Mouse (Mus musculus): ENCODE measurements at regions not wholly inside any gene's neighbourhood (a gene's known extent, or its start where the extent isn't known, plus 50 kb on each side); places are given as distances from the start of the nearest gene placed in this dataset.
"Not testable (repeated sequence)": the region's sequence is repeated elsewhere in the genome, so short reads cannot be mapped to it uniquely, and the experiment has no call there.

DNA sequence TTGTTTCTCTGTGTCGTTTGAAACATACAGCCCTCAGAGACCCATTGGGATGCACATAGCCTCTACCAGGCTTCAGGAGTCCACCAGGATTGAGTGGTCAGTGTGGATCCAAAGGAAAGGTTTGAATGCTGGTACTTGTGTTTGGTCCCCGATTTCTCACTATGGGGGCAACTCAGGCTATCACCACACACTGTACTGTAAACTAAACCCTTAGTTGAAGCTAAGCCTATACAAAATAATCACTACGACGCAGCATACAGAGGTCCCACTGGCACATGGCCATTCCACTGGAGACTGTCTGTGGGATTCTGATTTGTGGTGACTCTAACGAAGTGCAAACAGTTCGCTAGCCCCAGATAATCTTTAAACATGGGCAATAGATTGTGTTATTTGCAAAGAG, 91.5 kb upstream of the Gm5148 start:
- no peak for DNase-seq

DNA sequence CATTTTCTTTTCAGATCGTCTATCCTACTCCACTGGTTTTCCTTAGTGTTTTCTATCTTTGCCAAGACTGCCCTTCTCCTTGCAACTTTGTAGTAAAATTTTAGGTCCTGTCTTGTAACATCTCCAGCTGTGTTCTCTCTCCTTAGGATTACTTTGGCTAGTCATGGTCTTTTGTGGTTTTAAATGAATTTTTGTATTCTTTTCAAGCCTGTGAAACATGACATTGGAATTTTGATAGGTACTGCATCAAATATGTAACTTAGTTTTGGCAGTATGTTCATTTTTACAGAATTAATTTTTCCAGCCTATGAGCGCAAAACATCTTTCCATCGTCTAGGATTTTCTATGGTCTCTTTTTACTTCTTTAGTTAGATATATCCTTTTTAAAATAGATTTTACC, 88.6 kb upstream of the Gm5148 start:
- DNase-seq: no peak

DNA sequence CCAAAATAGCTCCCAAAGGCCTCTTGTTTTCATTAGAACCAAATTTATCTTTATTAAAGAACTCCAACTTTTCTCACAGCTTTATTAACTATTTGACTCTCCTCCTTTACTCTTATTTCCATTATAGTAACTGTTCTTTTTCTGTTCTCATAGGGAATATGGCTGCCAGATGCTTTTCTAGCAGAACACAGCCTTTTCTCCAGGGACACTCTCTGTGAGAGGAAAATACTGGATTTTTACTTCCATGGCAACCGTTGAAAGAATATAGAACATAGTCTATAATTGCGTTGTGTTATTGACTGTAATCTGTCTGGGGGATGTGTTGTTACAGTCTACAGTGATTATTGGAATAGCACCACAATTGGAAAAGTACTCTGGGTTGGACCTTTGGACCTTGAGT, 87.1 kb upstream of the Gm5148 start:
- no peak for DNase-seq

DNA sequence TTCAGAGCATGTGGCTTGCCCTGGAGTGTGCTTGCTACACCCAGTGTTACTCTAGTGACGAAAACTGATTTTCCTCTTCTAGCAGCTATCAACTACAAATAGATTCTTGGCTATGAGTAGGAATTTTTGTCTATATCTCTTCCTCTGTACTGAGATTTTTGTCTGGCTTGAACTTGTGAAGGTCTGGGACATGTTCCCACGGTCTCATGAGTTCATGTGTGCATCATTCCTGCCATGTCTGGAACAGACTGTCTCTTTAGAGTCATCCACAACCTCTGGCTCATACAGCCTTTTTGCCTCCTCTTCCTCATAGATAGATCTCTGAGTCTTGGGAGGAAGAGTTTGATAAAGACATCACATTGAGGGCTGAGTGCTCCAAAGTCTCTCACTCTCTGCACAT, 86.5 kb upstream of the Gm5148 start:
- no peak for DNase-seq

DNA sequence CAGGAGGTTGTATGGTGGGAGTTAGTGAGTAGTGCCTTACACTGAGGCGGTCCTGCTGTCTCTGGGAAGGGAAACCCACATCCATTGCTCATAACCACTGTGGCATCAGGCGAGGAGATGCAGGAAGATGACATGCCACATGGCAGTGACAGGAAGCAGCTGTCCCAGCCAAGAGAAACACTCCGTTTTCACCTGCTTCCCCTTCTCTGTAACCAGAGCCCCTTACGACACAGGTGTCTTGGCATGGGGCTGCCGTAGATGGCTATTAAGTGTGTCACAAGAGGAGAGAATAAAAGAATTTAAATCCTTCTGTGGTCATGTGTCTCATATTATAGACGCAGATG, 81.5 kb upstream of the Gm5148 start:
- DNase-seq: no peak

DNA sequence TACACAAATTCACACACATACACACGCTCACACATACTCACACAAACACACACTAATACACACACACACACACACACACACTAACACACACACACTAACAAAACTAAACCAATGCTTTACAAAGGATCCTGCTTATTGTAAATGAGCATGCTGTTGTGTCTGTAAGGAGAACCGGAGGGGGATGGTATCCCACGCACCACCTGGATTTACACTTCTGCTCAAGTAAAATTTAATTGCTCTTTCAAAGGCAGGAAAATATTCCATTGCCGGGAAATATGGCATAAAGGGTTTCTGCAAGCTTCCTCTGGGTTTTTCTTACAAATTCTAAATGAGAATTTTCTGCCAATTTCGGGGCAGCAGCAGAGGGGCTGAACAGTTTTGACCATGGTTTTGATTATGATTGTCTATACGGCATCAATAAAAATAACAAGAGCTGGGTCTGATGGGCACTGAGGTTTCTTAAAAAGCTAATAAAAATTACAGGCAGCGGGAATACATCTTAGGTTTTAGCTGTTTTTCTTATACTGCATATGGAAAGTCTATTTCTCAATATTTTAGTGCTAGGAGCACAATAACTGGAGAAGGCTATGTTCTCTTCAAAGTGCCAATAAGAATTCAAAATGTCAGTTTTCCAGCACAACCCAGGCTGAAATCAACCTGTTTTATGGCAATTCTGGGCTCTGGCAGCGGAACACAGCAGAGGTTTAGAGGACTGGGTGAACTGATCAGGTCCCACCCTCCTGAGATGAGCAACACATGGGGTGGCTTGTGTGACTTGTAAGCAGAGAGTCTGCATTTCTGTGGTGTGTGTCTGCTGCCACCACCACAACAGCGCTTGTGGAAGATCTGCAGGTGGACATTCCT, 80.9 kb upstream of the Gm5148 start:
- DNase-seq: no peak

DNA sequence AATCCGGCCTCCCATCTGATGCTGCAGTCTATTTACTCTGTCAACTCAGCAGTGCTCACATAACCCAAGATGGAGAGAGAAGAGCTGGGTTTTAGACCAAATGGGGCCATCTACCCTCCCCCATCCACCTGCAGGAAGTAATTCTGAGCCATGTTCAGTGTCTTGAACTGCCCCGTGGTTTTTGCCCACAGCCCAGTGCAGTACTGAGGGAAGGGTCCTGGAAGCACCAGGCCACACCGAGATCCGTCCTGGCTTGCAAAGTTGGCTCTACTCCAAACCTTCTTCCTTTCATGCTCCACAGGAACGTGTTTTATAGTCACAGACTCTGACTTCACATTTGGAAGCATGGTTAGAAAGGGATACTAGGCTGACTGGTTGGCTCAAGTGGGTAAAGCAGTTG, 80.0 kb upstream of the Gm5148 start:
- no peak for DNase-seq

DNA sequence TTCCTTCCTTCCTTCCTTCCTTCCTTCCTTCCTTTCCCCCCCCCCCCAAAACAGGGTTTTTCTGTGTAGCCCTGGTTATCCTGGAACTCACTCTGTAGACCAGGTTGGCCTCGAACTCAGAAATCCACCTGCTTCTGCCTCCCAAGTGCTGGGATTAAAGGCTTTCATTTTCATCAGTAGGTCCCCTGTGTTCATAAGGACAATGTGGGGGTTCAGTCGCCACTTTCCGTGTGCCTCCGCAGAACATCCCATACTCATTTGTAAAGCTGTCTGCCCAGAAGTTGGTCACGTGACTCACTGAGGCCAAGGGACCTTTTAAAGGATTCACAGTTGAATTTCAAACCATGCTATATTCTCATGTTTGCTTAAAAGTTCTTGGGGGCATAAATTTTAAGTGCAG, 79.5 kb upstream of the Gm5148 start:
- not testable (repeated sequence) for DNase-seq

DNA sequence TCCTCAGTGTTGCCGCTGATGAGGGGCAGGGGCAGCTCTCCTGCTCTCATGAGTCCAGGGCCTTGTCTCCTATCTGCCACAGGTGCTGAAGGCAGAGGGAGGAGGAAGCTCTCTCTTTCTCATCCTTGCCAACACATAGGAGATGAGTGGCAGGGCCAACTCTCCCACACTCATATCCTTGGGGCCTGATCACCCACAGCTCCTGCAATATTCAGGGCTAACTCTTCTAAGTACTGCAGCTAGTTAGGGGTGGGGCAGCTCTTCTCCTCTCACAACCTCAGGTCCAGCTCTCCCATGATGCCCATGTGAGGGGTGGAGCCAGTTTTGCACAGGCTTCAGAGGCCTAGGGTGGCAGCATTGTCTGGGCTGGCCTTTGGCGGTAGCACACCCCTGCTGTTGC, 77.3 kb upstream of the Gm5148 start:
- DNase-seq: no peak

DNA sequence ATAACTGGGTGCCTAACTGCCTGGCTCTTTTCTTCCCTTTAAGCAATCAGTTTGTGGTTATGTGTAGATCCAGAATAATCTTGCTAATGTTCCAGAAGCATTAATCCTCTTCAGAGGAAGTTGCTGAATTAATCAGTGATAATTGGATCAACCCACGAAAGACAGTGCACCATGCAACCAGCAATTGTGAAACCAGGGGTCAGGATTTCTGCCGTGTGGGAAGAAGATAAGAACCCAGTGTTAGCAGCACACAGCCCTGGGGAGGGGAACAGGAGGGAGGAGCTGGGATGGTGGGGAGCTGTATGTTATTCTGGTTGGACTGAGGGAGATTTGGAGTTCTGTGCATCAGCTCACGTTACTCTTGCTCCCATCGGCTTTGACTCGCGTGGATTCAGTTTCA, 75.5 kb upstream of the Gm5148 start:
- no peak for DNase-seq

DNA sequence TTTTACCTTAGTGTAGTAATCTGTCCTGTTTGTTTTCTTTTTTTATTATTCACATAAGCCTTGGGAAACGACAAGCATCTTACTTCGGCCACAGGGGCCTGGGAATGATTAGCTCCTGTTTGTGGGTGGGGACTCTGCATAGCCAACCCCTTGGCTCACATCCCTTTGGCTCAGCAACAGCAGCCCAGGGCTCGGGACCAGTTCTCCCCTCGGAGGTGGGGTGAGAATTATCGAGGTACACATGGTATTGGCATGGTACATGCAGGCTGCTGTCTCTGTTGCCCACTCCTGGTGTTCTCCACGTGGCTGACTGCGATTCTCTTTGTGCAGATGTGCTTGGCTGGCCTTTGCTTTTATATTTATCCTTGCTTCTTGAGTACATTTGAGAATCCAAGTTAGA, 65.4 kb upstream of the Gm5148 start:
- no peak for DNase-seq

DNA sequence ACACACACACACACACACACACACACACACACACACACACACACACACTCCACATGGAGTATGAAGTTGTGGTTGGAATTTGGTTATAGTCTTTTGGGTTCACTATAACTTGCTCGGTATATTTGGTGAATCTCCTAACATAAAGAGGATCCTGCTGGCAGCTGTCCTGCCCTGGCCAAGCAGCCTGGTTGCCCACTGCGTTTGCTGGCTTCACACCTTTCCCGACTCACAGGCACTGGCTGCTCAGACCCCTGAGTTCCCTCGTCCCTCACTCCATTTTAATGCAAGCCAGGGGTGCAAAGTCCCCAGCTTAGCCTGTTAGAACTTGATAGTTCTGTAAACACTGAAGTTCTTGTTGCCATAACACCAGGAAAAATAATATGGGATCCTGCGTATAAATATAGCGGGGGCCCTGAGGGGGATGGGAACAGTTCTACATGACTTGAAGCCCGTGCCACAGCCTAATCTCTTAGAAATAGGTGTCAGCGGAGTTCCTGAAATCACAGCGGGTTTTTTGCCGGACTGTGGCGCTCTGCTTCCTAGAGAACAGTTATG, 64.9 kb upstream of the Gm5148 start:
- DNase-seq: no peak

DNA sequence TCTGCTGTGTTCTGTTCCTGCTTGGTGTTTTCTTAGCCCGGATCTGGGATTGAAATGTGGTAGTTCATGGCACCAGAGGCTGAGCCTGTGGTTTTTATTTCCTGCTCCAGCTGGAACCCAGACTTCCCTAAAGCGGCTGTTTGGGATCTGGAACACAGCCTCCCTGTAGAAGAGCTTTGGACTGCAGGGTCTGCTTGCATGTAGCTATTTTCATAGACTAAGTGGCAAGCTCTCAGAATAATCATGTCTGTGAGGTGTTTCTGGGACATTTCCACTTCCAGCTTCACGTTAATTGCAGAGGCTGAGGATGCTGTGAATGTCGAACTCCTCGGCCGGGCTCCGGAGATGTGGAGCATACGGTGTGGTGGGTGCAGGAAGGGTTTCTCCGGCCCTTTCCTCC, 64.1 kb upstream of the Gm5148 start:
- no peak for DNase-seq

DNA sequence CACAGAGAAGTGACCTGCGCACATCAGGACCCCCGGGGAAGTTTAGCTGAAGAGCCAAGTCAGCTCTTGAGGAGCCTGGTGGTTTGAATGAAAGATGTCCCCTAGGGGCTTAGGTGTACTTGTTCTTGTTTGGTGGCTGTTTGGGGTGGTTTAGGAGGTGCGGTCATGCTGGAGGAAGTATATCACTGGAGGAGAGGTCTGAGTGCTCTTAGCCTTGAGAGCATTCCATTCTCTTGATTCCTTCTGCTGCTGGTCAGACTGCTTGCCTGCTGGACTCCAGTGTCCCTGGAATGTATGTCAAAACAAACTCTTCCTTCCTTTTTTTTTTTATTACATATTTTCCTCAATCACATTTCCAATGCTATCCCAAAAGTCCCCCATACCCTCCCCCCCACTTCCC, 62.5 kb upstream of the Gm5148 start:
- no peak for DNase-seq

DNA sequence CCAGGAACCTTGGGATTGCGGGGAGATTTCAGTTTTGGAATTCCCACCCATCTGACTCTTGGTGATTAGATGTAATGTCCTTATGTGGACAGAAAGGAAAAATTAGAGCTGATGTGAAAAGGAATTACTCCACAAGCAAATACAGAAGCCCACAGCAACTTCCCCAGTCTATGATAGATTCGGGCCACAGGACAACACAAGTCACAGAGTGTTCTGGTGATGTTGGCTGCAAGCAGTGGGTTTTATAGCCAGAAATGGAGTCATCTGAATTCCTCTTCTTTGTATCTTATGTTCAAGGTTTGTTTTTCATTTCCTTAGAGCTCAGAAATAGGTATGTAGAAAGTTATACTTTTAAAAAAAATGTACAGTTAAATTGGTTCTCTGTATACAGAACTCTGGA, 56.8 kb upstream of the Gm5148 start:
- no peak for DNase-seq

DNA sequence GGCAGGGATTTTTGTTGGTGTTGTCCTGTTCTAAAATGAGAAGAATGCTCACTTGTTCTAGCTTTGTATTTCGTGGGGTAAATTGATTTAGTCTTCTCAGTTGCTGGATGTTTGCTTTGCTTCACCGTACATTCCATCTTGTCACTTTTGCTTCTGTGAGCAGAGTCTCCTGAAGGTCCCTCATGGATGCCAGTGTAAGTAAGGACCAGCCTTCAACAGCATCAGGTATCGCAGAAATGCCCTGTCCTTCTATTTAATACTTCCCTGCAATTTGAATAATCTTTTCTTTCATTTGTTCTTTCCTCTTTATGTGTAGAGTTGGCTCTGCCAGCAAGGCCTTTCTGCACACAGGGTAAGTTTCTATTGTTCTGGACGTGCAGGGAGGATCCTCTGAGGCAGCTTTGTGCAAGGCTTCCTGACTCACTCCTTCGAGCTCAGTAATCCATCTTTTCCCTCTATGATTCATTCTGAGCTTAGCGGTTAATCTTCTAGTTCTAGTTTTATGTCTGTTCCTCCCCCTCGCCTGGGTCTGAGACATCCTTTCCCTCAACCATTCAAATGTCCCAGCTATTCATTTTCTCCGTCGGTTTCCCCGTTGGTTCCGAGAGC, 55.7 kb upstream of the Gm5148 start:
- no peak for DNase-seq

DNA sequence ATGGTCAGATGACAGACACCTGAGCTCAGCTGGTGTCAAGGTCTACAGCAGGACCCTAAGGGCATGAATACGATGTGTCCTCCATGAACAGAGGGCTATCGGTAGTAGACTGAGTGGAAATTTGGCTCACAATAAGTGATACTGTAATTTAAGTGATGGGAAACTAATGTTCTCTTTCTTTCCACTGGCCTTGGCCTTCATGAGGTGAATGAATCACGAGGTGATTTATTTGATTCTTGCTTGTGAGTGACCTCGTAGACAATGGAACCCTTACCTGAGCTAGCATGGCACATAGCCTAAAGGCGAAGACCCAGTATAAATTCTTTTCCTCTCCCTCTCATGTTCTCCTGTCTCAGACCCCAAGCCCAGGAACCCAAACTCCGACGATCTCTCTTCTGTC, 54.1 kb upstream of the Gm5148 start:
- DNase-seq: no peak

DNA sequence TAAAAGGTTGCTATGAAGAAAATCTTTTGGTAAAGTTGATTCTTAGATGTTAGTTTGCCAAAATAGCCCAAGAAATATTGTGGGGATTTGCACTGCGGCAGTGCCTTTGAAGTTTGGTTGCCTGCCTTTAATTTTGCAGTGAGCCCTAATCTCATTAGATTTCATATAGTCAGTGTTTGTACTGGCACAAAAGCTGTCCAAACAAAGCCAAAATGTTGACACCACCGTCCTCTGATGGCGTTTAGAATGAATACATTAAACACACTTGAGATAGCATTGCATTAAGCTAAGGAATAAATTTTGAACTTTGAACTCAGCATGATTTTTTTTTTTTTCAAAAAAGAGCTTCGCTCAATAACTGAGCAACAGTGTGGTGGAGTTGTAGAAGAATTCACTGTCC, 51.9 kb upstream of the Gm5148 start:
- DNase-seq: no peak
